Mouse (Mus musculus): ENCODE results near the gene Sdccag8. TPM values are rescaled to one million over a fixed set of nuclear protein-coding genes. Genes with fewer than 3 reads are reported as not detected.
A peak's percentile ranks its signal among the peaks of the same experiment; 100 is the strongest.
"Not testable (repeated sequence)": the region's sequence is repeated elsewhere in the genome, so short reads cannot be mapped to it uniquely, and the experiment has no call there.

The Sdccag8 gene
- total RNA-seq, 2 experiments from 2014 or later, result 9.8 to 12.7 TPM

DNA sequence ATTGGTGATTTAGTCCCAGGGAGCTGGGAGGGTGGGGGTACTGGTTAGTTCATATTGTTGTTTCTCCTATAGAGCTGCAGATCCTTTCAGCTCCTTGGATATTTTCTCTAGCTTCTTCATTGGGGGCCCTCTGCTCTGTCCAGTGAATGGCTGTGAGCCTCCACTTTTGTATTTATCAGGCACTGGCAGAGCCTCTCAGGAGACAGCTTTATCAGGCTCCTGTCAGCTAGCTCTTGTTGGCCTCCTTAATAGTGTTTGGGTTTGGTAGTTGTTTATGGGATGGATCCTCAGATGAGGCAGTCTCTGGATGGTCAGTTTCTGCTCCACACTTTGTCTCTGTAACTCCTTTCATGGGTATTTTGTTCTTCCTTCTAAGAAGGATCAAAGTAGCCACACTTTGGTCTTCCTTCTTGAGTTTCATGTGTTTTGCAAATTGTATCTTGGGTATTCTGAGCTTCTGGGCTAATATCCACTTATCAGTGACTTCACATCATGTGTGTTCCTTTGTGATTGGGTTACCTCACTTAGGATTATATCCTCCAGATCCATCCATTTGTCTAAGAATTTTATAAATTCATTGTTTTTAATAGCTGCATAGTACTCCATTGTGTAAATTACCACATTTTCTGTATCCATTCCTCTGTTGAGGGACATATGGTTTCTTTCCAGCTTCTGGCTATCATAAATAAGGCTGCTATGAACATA lies 127.0 kb downstream of the Sdccag8 start:
- DNase-seq (ENCODE audit: low spot score in 2 of 2), result not testable (repeated sequence)

- no peak for DNase-seq (ENCODE audit: low spot score in 2 of 2)
Observed at GRCm38 (mm10) chr1:176943126-176943525, 128.7 kb downstream of the Sdccag8 start.

DNA sequence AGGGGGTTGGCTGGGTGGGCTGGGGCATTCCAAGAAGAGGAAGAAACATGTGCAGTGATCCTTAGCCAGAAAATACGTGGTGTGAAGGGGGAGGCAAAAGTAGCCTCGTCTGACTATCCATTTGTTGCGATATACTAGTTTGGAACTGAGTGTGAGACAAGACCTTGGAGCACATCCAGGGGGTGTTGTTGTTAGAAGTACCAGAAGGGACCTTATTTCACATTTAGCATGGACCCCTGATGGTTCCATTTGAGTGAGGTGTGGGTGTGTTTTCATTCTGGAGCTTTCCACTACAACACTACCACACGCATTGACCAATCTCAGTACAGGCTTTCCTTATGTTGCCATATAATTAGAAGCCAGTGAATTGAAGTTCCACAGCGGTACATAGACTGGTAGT lies 129.5 kb downstream of the Sdccag8 start:
- DNase-seq (ENCODE audit: low spot score in 2 of 2), result no peak

GRCm38 (mm10) chr1:176944458-176945174 lies 130.2 kb downstream of the Sdccag8 start:
- DNase-seq (ENCODE audit: low spot score in 2 of 2), result no peak

- DNase-seq (ENCODE audit: low spot score in 2 of 2), result no peak
Observed at GRCm38 (mm10) chr1:176945175-176945540, 130.7 kb downstream of the Sdccag8 start.

DNA sequence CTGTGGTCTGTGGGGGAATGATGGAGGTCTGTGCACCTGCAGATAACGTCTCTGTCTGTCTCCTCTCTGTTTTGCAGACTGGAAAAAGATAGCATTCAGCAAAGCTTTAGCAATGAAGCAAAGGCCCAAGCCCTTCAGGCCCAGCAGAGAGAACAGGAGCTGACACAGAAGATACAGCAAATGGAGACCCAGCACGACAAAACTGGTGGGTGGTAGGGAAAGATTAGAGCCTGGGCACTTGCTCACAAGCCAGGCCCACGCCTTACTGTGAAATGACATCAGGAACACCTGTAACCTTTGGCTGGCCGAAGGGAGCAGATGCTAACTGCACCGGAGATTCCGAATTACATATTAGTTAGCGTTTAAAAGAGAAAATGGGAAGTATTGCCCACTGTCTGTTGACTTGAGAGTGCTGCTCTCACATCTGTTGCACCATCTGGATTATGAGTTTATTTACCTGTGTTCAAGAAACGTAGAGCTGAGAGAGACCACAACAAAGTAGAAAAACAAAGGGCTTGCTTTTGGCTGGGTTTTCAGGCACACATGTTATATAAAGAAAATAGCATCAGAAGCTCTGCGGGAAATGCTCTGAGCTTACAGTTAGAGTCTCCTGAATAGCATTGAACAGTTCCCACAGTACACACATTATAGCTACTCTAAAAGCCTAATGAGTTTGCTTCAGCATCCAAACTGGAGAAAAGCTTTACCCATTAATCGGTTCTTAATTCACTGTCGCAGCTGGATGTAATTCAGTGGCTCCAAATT lies 131.8 kb downstream of the Sdccag8 start:
- peak; percentile 37 to 51 for DNase-seq (ENCODE audit: low spot score in 2 of 2)

DNA sequence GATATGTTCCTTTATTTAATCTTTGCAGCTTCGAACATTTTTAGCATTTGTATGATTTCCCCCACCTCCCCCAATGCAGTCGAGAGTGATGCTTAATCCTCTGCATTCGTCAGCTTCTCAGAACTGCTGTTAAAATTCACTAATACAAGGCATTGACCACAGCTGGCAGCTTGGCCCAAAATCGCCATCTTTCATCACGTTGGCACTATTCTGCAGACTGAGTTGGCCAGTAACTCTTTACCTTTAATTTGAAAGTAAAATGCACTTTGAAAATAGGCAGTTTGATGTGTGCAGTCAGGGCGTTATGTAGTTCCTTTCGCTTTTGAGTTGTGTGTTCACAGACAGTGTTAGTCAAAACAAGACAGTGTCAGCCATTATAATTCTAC lies 132.3 kb downstream of the Sdccag8 start:
- DNase-seq (ENCODE audit: low spot score in 2 of 2), result no peak

- DNase-seq (ENCODE audit: low spot score in 2 of 2), result no peak
Observed at GRCm38 (mm10) chr1:176948861-176949260, 134.4 kb downstream of the Sdccag8 start.

DNA sequence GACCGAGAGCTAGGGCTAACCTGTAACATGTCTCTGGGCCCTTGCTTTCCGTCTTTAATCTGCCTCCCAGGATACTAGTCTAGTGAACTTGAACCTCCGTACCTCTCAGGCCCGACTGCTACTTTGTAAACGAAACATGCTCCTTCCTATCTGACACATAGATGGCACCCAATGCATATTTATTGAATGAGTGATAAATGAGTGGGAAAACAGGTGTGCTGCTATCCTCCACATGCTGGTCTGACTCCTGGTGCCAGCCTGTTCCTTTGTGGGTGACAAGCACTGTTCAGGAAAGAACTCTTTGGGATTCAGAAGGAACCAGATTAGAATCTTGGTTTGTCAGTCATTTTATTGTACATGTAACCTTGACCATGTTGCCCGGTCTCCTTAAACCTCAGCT lies 134.9 kb downstream of the Sdccag8 start:
- no peak for DNase-seq (ENCODE audit: low spot score in 2 of 2)

- no peak for DNase-seq (ENCODE audit: low spot score in 2 of 2)
Observed at GRCm38 (mm10) chr1:176950061-176950460, 135.6 kb downstream of the Sdccag8 start.

DNA sequence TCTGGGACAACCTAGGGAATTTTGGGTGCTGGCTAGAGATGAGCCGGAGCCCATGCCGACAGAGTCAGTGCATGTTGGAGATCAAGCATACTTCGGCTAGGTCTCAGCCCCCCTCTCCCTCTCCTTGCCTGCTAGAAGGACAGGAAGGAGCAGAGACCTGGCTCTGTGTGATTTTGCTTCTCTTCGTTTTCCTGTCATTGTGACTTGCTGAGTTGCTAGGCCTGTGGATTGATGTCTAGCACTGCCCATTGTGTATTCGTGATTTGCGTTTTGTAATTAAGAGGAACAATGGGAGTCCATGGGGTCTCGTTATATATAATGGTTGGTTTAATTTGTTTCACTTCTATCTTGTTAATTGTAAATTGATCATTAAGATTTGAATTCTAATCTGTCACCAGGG lies 137.4 kb downstream of the Sdccag8 start:
- no peak for DNase-seq (ENCODE audit: low spot score in 2 of 2)

DNA sequence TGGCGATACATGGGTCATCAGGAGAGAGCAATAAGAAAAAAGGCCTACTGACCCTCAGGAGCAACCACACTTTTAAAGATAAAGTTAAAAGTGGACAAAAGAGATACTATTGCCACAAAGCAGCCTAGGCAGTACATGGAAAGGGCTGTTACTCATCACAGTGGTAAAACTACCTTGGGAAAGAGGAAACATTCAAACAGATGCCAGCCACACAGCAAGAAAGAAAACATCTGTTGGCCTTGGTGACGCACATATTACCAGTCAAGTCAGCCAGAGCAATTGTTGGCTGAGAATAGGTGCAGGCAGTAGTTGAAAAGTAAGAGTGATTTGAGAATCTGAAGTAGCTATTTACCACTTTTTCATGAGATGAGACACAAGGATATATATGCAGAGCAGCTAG lies 143.9 kb downstream of the Sdccag8 start:
- DNase-seq (ENCODE audit: low spot score in 2 of 2), result no peak

GRCm38 (mm10) chr1:176961716-176962115 lies 147.3 kb downstream of the Sdccag8 start:
- no peak for DNase-seq (ENCODE audit: low spot score in 2 of 2)

DNA sequence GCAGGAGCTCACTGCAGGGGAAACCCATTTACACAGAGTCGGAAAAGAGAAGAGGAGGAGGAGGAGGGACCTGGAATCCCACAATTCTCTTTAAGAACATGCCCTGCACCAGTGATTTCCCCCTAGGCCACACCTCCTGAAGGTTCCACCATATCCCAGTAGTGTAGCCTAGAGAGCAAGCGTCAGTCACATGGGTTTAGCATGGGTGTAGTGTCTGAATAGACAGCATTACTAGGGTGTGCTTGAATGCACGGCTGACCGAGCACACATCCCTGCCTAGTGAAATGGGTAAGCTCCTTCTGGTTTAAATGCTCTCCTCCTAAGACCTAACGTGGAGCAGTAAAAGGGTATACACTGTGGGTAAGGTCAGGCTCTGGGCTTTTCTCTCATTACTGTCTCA lies 148.4 kb downstream of the Sdccag8 start:
- no peak for DNase-seq (ENCODE audit: low spot score in 2 of 2)

DNA sequence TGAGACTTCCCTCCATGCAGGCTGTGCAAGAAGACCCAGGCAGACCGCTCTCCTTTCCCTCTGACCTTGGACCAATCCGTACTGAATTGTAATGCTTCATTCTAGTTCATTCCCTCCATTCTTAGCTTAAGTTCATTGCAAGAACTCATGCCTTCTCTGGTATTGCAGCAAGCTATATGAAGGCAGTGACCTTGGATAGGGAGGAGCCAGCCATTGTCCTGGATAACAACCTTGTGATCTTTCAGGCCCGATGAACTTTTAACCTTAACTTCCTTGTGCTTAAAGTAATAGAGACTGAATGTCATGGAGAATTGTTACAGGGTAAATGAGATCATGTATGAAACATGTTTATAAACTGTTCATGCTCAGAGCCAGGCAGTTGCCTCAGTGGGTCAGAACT lies 152.8 kb downstream of the Sdccag8 start:
- no peak for DNase-seq (ENCODE audit: low spot score in 2 of 2)

DNA sequence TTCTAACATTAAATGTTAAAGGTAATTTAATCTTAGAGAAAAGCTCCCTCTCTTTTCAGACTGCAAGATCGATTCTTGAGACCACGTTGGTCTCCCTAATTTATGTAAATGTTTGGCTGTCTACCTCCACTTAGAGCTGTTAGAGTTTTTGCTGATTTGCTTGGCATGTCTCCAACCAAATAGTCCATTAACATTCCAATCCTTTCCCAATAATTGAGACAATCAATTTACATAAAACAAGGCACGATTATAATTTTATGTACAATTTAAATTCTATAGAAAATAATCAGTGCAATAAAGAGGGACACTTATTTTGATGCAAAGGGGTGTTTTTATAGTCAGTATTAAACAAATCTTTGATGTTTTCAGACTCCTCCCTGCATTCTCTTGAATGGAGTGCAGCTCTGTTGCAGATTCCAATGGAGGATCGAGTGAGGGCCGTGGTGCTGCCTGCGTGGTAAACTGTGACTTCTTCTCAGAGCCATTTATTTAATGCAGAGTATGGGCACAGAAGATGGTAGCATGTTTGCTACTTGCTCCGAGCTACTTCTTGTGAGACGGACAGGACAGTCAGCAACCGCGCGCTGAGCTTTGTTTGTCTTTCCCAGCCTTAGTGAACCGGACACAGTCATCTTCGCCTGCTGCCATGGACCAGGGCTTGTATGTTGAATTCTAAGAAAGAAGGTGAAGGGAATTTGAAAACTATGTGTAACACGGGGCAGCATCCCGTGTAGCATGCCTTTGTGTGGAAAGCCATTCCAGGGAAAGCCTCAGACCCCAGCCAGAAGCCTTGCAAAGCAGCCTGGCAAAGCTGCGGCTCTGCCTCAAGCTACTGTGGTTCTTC lies 156.4 kb downstream of the Sdccag8 start:
- DNase-seq (ENCODE audit: low spot score in 2 of 2), result no peak

- no peak for DNase-seq (ENCODE audit: low spot score in 2 of 2)
Observed at GRCm38 (mm10) chr1:176971479-176971797, 157.0 kb downstream of the Sdccag8 start.

DNA sequence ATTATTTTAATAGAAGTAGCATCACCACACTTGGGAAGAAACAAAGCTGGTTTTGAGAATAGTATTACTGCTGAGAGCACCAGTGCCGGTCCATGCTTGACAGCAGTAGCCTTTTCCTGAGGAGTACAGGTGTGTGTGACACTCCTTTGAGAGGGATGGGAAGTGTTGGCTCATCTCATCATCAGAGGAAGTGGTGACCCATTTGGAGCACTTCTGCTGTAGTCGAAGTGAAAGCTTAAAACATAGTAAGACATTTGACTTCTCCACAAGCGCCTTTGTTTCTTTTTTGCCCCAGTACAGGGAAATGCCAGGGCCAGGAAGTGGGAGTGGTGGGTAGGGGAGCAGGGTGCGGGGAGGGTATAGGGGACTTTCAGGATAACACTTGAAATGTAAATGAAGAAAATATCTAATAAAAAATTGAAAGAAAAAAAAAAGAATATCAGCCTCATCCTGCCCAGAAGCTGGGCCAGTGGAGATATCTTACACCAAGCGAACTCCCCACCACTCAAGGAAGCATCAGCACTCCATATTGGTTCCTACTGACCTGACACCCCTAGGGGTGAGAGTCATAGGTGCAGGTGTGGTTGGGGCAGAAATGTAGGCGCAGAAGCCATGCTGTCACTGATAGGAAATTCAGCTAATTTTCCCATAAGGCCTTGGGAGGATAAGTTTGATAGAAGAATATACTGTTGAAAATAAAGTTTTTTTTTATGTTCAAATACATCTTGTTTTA lies 159.1 kb downstream of the Sdccag8 start:
- DNase-seq (ENCODE audit: low spot score in 2 of 2), result no peak

DNA sequence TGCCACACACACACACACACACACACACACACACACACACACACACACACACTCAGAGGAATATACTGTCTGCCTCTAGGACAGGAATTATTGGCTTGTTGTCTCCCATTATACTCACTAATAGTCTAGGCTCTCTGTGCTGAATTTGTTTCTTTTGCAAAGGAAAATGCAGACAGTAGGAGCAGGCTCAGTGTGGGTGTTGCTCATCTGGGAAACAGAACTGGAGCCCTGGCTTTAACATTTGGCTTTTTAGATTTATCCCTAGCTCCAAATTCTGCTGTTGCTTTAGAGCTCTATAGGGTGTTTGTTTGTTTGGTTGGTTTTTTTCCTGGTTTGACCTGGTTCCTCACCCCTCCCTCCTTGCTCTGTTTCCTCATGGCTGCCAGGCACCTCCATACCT lies 164.8 kb downstream of the Sdccag8 start:
- no peak for DNase-seq (ENCODE audit: low spot score in 2 of 2)

GRCm38 (mm10) chr1:176980140-176980539 lies 165.7 kb downstream of the Sdccag8 start:
- no peak for DNase-seq (ENCODE audit: low spot score in 2 of 2)
